ENCODE assay signal across 9 mouse cellular contexts in genomic region chr16:87552907-87553691, GRCm38 (mm10). TPM values are rescaled to one million over a fixed set of nuclear protein-coding genes. Genes with fewer than 3 reads are reported as not detected.
A peak's percentile ranks its signal among the peaks of the same experiment; 100 is the strongest.
DNase-seq lines count a peak whose midpoint lies in the region; ATAC-seq and TF ChIP-seq lines count a peak whose summit lies in the region.
"Had no signal": no experiment of that assay in that cellular context is flagged by ENCODE, and none has a peak within 500 bp of the region (broad histone marks: within the 10 kb centered on the region; RNA-seq: fewer than 3 reads in every experiment).

TSS of gene Map3k7cl (plus strand) at chr16:87553330.

- peaks cover 12% of the 10 kb centered on the region for H3K4me1 ChIP-seq in embryonic fibroblast, embryonic 13.5 days (ENCODE audit: control insufficient read depth, insufficient read depth, low read length)
- H3K4me1 ChIP-seq in limb, embryonic 15.5 days: no peaks in the 10 kb centered on the region

- no peak within 1 kb of the TSS for H3K9ac ChIP-seq in limb, embryonic 15.5 days

- intact Hi-C loops in heart, postnatal 25 days (cut with DNase I): no loop called here

- TF ChIP-seq POLR2A in embryonic fibroblast, embryonic 13.5 days (IDR thresholded peaks at IDR 0.05; ENCODE audit: low read depth, low read length): no peak

- H3K9me3 ChIP-seq in limb, embryonic 15.5 days: no peaks in the 10 kb centered on the region

- H3K4me3 ChIP-seq in embryonic fibroblast, embryonic 13.5 days (ENCODE audit: insufficient read depth, low read length): peak within 1 kb of the TSS; percentile 8; the same call in 1 of the 2 replicates
- H3K4me3 ChIP-seq in limb, embryonic 15.5 days: no peak within 1 kb of the TSS

- 74% methylated on average over 24 of the region's 24 CpGs for WGBS in limb, embryonic 15.5 days

- H3K4me2 ChIP-seq in limb, embryonic 15.5 days: no peak within 1 kb of the TSS

- no peaks in the 10 kb centered on the region for H3K27me3 ChIP-seq in limb, embryonic 15.5 days

- H3K27ac ChIP-seq in embryonic fibroblast, embryonic 13.5 days (ENCODE audit: insufficient read depth, low read length): peak within 1 kb of the TSS; percentile 70
- no peak within 1 kb of the TSS for H3K27ac ChIP-seq in limb, embryonic 15.5 days

- TF ChIP-seq CTCF in embryonic fibroblast, embryonic 13.5 days (IDR thresholded peaks at IDR 0.05; ENCODE audit: borderline replicate concordance, insufficient read depth, low read length): no peak

- no peaks in the 10 kb centered on the region for H3K36me3 ChIP-seq in limb, embryonic 15.5 days

- DNase-seq in NIH3T3 (ENCODE audit: low read depth): peak; percentile 81
- peak; percentile 40 for DNase-seq in heart, postnatal 25 days (ENCODE audit: low spot score)
- DNase-seq in spleen, postnatal 10 days (ENCODE audit: low spot score in 2 of 2): no peak
- DNase-seq in left cerebral cortex, adult 9 months (ENCODE audit: low spot score in 2 of 2): no peak
- no peak for DNase-seq in neural tube, embryonic 10.5 days (ENCODE audit: extremely low spot score, low spot score)

- peak; percentile 74; the same call in 1 of the 2 replicates for ATAC-seq in limb, embryonic 15.5 days (ENCODE audit: insufficient number of reproducible peaks, low FRiP score, low TSS enrichment, low read depth)
- no peak for ATAC-seq in erythroblast, adult 5-6 weeks (replicated peaks; ENCODE audit: low FRiP score, poor library complexity, severe bottlenecking)

RNA-seq across cellular contexts. Expression of gene Map3k7cl, which starts in this region (rescaled TPM):
- 12.5 and 13.5 TPM in 2 replicates for polyA plus RNA-seq in embryonic fibroblast, embryonic 13.5 days (2011; ENCODE audit: insufficient read length, low read depth, missing spikeins)
- total RNA-seq in heart, postnatal 25 days (2021): 1 to 10 TPM; 2.2 to 2.3 TPM
- 0.60 and 1.1 TPM in 2 replicates for polyA plus RNA-seq in limb, embryonic 15.5 days (2015; fragmentation: Nextera tagmentation; extraction: Ambion mirVana)
- total RNA-seq in erythroblast, adult 5-6 weeks (2015; ENCODE audit: low replicate concordance): not detected in 2 replicates
- not detected in 2 replicates for total RNA-seq in erythroblast, adult 5-6 weeks (2017; ENCODE audit: low replicate concordance)
- polyA plus RNA-seq: neural tube, embryonic 14.5 days had no signal

Comparison
In these comparisons a context has a peak if more than half of its experiments do, and no peak if none do; other contexts are left out.
1. DNase-seq: peak in NIH3T3 (single experiment) and heart, postnatal 25 days (single experiment); none in spleen, postnatal 10 days (0 of 2), left cerebral cortex, adult 9 months (0 of 2) and neural tube, embryonic 10.5 days (single experiment).